Mouse (Mus musculus): Measurements from ENCODE around the gene Mtx1. TPM values are rescaled to one million over a fixed set of nuclear protein-coding genes. Genes with fewer than 3 reads are reported as not detected.

The Mtx1 gene
- polyA plus RNA-seq, 1 experiment, result 257 TPM

DNA sequence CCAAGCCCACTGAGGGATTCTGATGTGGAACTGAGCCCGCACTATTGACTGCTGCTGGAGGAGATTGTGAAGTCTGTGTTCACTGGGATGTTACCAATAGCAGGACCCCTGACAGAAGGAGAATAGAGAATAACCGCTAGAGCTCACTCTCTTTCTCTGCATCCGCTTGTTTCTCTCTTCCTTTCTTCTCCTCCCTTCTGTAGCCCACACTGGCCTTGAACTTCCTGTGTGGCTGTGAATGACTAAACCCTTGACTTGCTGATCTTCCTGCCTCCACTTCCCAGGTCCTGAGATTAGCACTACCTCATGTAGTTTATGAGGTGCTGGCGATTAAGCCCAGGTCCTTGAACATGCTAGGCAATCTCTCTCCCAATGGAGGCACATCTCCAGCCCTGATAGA, 20.6 kb upstream of the Mtx1 start:
- H3K4me1 ChIP-seq (ENCODE audit: control insufficient read depth, insufficient read depth, low read length), result peaks cover 24% of the 10 kb centered on the region
- WGBS, result 82% methylated on average over 4 of the region's 4 CpGs
- H3K27ac ChIP-seq (ENCODE audit: insufficient read depth, low read depth, low read length), result no peak overlapping the region
- no peak for DNase-seq
- no peaks in the 10 kb centered on the region for H3K27me3 ChIP-seq (replicated peaks; ENCODE audit: control insufficient read depth, insufficient read depth, low read length)
- no peaks in the 10 kb centered on the region for H3K36me3 ChIP-seq (ENCODE audit: control insufficient read depth, insufficient read depth, low read length)
- no peak for TF ChIP-seq POLR2A (IDR thresholded peaks at IDR 0.05; ENCODE audit: low read depth, low read length)
- TF ChIP-seq CTCF (conservative IDR thresholded peaks at IDR 0.05; ENCODE audit: insufficient read depth, insufficient read length, low read depth, low read length), result no peak
- H3K4me3 ChIP-seq (ENCODE audit: insufficient read depth, low read depth, low read length), result no peak overlapping the region

DNA sequence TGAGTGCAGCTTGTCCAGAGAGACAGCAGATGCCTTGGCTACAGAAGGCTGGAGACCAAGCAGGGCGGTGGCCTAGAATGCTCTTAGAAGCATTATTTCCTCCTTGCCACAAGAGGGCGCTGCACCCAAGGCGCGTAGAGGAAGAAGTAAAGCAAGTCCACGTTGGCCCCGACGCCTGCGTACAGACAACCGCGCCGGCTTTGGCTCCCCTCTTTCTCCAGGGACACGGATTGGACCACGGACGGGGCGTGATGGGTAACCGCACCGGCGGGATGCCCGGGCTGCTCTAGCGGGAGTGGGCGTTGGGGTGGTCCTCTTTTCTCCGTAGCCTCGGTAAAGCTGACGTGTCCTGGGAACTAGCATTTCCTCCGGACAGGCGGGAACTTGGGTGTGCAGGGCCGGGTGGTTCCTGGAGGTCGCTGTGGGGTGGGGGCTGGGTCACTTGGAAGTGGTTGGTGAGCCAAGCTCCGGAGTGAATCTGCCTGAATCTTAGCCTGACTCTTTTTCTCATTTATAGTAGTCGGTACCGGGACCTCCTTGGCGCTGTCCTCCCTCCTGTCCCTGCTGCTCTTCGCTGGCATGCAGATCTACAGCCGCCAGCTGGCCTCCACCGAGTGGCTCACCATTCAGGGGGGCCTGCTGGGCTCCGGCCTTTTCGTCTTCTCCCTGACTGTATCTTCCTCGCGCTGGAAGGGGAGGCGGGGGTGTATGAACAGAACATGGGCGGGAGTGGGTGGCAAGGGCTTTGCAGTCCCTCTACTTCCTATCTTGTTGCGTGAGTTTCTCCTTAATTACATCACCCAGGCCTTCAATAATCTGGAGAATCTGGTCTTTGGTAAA, 19.6 kb upstream of the Mtx1 start, which contains the start of gene Trim46:
Gene Trim46, minus strand, starts transcription at position 49 of the 840 bp plus-strand sequence.
- Histone ChIP-seq H3K36me3 (ENCODE audit: control insufficient read depth, insufficient read depth, low read length) (no peaks in the 10 kb centered on the region), H3K4me3 (ENCODE audit: insufficient read depth, low read depth, low read length) (peak within 1 kb of the TSS; percentile 64), H3K27ac (ENCODE audit: insufficient read depth, low read depth, low read length) (peak within 1 kb of the TSS; percentile 18; the same call in 1 of the 2 replicates), H3K27me3 (replicated peaks; ENCODE audit: control insufficient read depth, insufficient read depth, low read length) (no peaks in the 10 kb centered on the region), H3K4me1 (ENCODE audit: control insufficient read depth, insufficient read depth, low read length) (peaks cover 24% of the 10 kb centered on the region)
- TF ChIP-seq POLR2A (IDR thresholded peaks at IDR 0.05; ENCODE audit: low read depth, low read length), result no peak
- peak; percentile 99; the same call in 1 of the 2 replicates for TF ChIP-seq CTCF (conservative IDR thresholded peaks at IDR 0.05; ENCODE audit: insufficient read depth, insufficient read length, low read depth, low read length)
- WGBS, result under 1% methylated on average over 42 of the region's 42 CpGs
- DNase-seq, result peak; percentile 93

DNA sequence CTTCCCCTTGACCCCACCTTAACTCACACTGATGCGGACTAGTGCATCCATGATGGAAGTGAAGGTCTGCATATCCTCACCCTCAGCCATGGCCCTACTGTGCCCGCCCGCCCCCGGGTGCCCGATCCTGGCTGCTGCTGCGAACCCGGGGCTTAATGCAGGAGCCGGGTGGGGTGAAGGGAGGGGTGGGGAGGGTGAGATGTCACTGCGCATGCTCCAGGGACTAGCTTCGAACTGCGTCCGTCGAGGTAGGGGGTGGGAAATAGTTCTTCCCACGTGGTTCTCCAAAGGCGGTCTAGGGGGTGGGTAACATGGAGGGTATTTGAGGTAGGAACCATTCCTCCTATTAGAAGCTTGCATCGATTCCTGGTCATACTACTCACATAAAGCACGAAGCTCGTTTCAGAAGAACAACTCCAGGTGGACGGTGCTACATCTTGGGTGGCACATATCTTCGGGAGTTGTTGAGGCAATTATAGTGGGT, 18.8 kb upstream of the Mtx1 start, which contains the start of gene Krtcap2:
Gene Krtcap2, plus strand, starts transcription at position 279 of the 484 bp plus-strand sequence.
- DNase-seq, result peak; percentile 24

DNA sequence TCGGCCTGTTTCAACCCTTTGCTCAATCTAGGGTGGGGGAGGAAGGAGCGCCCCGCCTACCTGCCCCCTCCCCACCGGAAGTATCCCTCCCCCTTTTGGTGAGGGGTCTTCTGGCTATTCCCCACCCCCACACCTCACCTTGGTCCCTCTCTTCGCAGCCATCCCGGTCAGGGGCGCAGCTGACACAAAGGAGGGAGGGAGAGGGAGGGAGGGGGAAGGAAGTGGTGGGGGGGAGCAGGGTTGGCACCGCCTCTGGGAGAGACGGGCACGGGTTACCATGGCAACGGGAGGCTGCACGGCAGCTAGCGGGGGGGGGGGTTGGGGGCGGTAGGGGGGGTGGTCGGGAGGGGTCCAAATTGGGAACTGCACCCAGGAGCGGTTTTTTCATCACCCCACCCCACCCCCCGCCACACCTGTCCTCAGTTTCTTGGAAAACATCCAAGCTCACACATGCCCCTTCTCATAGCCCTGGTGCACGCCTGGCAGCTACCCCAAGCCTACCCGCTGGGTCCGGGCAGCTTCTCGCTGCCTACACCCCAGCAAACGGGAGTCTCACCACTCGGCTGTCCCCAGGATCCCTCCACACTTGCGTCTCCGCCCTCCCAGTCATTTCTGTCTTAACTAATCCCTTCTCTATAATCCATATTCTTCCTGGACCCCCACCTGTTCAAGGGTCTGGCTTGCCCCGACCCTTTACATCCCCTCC, 18.2 kb upstream of the Mtx1 start:
- no peak overlapping the region for H3K27ac ChIP-seq (ENCODE audit: insufficient read depth, low read depth, low read length)
- WGBS, result 3% methylated on average over 20 of the region's 26 CpGs

More for the DNA sequence above, 18.8 kb upstream of the Mtx1 start, which contains the start of gene Krtcap2:
- Histone ChIP-seq H3K27ac (ENCODE audit: insufficient read depth, low read depth, low read length) (peak within 1 kb of the TSS; percentile 18; the same call in 1 of the 2 replicates), H3K36me3 (ENCODE audit: control insufficient read depth, insufficient read depth, low read length) (no peaks in the 10 kb centered on the region), H3K4me3 (ENCODE audit: insufficient read depth, low read depth, low read length) (peak within 1 kb of the TSS; percentile 64), H3K4me1 (ENCODE audit: control insufficient read depth, insufficient read depth, low read length) (peaks cover 20% of the 10 kb centered on the region), H3K27me3 (replicated peaks; ENCODE audit: control insufficient read depth, insufficient read depth, low read length) (no peaks in the 10 kb centered on the region)
- TF ChIP-seq POLR2A (IDR thresholded peaks at IDR 0.05; ENCODE audit: low read depth, low read length) (no peak), CTCF (conservative IDR thresholded peaks at IDR 0.05; ENCODE audit: insufficient read depth, insufficient read length, low read depth, low read length) (no peak)
- WGBS, result 5% methylated on average over 20 of the region's 20 CpGs

DNA sequence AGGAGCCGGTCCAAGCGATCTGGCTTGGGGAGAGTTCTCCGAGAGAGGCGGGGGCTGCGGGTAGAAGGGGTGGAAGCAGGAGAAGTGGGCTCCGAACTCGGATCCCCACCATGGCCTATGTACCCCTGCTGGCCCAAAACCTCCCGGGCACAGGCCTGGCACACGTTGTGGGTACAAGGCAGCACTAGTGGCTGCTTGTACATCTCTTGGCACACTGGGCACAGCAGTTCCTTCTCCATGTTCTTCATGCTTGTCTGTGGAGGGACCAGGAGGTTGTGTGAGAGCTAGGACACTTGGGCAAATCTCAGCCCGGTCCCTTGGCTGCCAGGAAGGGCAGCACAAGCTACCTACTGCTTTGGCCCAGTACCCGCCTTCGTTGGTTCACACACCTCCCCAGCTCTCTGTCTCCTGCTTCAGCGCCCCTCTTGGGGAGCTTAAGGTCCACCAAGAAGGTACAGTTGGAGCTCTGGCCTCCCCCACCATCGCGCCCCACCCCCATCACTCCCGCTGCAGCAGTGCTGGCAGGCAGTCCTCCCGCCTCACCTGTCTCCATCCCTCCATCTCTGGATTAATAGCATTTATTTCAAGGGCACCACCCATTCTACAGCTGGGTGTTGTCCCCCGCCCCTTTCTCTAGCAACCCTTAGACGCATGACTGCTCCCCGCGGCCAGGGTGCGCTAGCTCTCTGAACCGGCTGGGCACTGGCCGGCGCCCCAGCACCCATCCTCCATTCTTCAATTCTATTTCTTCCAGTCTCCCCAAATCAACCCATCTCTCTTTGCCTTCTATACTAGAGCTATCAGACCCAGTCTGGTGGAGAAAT, 17.5 kb upstream of the Mtx1 start:
- Histone ChIP-seq H3K4me1 (ENCODE audit: control insufficient read depth, insufficient read depth, low read length) (peaks cover 18% of the 10 kb centered on the region), H3K27me3 (replicated peaks; ENCODE audit: control insufficient read depth, insufficient read depth, low read length) (no peaks in the 10 kb centered on the region), H3K36me3 (ENCODE audit: control insufficient read depth, insufficient read depth, low read length) (no peaks in the 10 kb centered on the region), H3K27ac (ENCODE audit: insufficient read depth, low read depth, low read length) (no peak overlapping the region), H3K4me3 (ENCODE audit: insufficient read depth, low read depth, low read length) (peak overlapping the region; percentile 34)
- peak; percentile 72 for DNase-seq
- TF ChIP-seq POLR2A (IDR thresholded peaks at IDR 0.05; ENCODE audit: low read depth, low read length) (no peak), CTCF (conservative IDR thresholded peaks at IDR 0.05; ENCODE audit: insufficient read depth, insufficient read length, low read depth, low read length) (peak; percentile 32; the same call in 1 of the 2 replicates)
- WGBS, result 24% methylated on average over 25 of the region's 25 CpGs

More for the DNA sequence above, 18.2 kb upstream of the Mtx1 start:
- TF ChIP-seq POLR2A (IDR thresholded peaks at IDR 0.05; ENCODE audit: low read depth, low read length), result no peak
- TF ChIP-seq CTCF (conservative IDR thresholded peaks at IDR 0.05; ENCODE audit: insufficient read depth, insufficient read length, low read depth, low read length), result no peak
- no peaks in the 10 kb centered on the region for H3K27me3 ChIP-seq (replicated peaks; ENCODE audit: control insufficient read depth, insufficient read depth, low read length)
- peak overlapping the region; percentile 64 for H3K4me3 ChIP-seq (ENCODE audit: insufficient read depth, low read depth, low read length)
- H3K4me1 ChIP-seq (ENCODE audit: control insufficient read depth, insufficient read depth, low read length), result peaks cover 18% of the 10 kb centered on the region
- no peaks in the 10 kb centered on the region for H3K36me3 ChIP-seq (ENCODE audit: control insufficient read depth, insufficient read depth, low read length)
- no peak for DNase-seq

DNA sequence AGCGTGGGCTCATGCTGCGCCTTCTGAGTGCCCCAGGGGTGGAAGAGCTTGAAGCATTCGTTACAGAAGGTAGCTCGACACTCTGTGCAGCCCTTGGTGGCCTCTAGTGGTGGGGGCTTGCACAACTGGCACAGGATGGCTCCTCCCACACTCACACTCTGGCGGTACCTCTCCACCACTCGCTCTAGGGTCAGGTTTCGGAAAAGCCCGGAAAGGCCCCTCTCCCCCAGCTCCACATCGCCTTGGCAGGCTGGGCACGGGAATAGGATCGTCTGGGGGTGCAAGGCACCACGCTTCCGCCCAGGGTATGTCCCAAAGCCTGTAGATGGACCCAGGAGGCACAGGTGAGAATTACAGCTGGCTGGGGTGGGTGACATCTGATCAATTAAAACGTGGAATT, 16.7 kb upstream of the Mtx1 start:
- Histone ChIP-seq H3K27me3 (replicated peaks; ENCODE audit: control insufficient read depth, insufficient read depth, low read length) (no peaks in the 10 kb centered on the region), H3K27ac (ENCODE audit: insufficient read depth, low read depth, low read length) (no peak overlapping the region), H3K4me1 (ENCODE audit: control insufficient read depth, insufficient read depth, low read length) (peaks cover 18% of the 10 kb centered on the region), H3K4me3 (ENCODE audit: insufficient read depth, low read depth, low read length) (no peak overlapping the region), H3K36me3 (ENCODE audit: control insufficient read depth, insufficient read depth, low read length) (no peaks in the 10 kb centered on the region)
- 33% methylated on average over 14 of the region's 14 CpGs for WGBS
- DNase-seq, result peak; percentile 68
- TF ChIP-seq CTCF (conservative IDR thresholded peaks at IDR 0.05; ENCODE audit: insufficient read depth, insufficient read length, low read depth, low read length), result no peak; the same call in 1 of the 2 replicates
- no peak for TF ChIP-seq POLR2A (IDR thresholded peaks at IDR 0.05; ENCODE audit: low read depth, low read length)
